Mouse (Mus musculus): ENCODE data around the gene Cacna2d2.

The Cacna2d2 gene

DNA sequence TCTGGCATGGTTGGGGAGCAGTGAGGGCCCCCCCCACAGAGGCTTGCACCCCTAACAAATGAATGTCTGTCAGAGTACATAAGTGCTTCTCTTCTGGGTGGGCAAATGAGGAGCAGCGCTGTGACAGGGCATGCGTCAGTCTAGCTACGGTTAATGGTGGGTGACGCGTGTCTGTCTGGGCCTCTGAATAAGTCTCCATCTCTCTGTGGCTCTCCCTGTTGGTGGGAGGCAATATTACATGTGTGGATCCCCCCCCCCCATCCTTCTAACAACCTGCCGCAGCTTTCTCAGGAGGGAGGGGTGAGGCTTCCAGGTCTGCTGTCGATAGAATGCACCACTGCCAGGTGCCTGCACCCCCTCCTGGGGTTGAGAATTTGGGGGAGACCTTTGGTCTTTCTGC is 3.7 kb downstream of the Cacna2d2 start:
- DNase-seq (ENCODE audit: low read depth, low spot score) = no peak

DNA sequence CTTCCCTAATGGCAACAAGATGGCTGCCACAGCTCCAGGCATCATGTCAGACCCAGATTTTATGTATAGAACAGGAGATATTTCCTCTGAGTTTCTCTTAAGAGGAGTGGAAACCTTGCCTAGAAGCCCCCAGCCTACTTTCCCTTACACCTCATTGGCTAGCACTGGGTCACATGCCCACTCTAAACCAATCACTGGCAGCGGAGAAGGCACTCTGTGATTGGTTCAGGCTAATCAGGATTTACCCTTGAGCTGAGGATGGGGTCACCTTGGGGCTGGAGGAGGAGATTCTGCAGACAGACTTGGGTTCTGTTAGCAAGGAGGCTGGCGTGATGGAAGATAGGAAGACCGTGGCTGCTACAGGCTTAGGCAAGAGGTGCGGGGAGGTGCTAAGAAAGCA is 10.0 kb downstream of the Cacna2d2 start:
- no peak for DNase-seq (ENCODE audit: low read depth, low spot score)

DNA sequence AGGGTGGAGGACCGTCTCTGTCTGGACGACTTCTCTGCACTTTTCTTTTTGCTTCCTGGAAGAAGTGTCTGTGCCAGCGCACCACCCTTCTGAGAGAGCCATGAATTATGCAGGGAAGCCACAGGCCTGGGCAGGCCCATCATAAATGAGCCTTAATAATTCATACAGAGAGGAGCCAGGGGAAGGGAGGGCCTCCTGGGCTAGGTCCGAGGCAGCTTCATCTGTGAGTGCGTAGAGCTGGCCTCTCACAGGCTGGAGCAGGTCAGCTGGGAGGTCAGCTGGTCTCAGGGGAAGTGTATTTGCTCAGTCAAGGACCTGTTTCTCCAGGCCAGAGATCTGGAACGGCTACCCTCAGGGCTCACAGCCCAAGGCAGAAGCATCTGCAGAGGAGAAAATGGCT is 17.7 kb downstream of the Cacna2d2 start:
- no peak for DNase-seq (ENCODE audit: low read depth, low spot score)

DNA sequence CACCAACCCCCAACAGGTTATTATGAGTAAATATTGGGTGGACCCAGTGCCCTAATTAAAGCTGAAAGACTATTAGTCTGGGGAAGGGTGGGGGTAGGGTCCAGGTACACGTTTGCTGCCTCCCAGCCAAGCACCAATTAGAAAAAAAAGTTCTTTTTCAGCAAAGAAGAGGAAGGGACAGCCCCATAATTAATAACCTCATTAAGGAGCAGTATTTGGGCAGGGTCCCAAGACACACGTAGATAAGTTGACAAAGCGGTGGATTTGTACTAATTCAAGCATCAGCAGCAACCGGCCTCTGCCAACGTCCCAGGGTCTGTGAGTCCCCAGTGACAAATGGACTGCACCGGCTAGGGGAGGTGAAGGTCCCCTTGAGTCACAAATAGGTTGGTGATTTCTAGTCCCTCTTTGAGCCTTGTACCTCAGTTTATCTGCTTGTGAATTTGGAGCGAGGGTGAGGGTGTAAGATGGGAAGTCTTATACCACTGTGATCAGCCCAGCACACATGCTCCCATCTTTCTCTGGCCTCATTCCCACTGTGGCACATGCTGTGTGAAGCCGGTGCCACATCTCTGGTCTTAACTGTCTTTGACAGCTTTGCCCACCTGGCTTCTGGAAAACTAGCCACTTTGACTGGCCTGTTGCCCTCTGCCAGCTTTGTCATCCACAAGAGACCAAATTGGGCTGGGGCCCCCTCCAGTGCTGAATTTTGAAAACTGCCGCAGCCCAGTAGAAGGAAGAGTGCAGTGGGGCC is 20.3 kb downstream of the Cacna2d2 start:
- no peak for DNase-seq (ENCODE audit: low read depth, low spot score)

DNA sequence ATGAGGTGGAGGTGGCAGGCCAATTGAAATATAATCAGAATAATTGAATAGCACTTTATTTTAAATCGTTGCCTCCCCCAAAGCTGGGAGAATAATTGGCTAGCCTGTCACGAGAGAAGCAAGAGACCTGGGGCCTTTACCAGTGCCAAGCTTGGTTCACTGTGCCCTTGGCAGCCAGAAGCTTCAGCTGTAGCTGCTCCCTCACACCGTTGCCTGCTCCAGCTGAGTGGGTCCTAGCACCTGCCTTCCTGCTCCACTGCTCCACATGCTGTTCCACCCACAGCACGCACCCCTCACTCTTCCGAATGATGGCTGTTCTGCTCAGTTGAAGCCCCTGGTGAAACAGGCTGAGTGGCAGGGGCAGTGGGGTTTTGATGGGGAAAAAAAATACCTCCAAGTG is 21.5 kb downstream of the Cacna2d2 start:
- no peak for DNase-seq (ENCODE audit: low read depth, low spot score)

DNA sequence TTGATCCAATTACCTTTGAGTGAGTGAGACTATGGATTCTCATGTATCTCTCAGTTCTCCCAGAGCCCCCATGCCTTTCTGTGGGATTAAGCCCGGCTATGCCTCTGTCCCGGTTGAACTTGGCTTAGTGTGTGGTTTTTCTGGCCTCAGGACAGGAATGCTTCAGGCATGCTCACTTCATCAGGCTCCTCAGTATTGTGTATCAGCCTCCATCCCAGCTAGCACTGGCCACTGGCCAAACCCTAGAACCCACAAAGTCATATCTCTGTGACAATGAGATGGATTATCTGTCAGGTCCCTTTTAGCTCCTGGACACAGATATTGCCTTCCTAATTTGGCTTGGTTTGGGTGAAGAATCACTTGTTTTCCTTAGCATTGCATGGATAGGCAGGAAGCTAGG is 23.5 kb downstream of the Cacna2d2 start:
- no peak for DNase-seq (ENCODE audit: low read depth, low spot score)

DNA sequence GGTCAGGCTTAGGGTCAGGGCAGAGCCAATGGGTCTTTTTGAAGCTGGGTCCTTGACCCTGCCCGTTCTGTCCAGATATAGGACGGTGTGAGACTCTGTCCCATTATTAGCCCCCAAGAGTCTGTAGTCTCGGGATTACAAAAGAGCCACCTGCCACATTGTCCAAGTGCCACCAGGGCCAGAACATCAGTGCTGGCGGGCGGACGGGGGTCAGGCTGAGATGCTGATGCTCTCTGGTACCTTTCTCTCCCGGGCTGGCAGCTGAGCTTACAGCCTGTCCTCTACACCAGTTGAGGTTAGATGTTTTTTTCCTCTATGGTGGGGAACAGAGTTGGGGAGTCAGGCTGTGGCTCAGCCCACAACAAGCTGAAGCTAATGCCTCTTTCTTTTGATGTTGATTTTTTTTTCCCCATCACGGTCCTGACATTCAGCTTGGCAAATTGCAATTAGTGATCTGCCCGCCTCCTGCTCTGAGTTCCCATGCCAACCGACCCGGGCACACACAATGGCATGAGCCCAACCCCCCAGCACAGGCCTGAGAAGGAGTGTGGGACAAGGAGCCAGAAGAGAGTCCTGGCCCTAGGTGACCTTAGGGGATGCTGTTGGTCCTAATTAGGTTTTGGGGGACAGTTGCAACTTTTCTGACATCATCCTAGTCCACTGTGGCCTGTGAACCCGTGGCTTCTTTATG is 25.2 kb downstream of the Cacna2d2 start:
- no peak for DNase-seq (ENCODE audit: low read depth, low spot score)

DNA sequence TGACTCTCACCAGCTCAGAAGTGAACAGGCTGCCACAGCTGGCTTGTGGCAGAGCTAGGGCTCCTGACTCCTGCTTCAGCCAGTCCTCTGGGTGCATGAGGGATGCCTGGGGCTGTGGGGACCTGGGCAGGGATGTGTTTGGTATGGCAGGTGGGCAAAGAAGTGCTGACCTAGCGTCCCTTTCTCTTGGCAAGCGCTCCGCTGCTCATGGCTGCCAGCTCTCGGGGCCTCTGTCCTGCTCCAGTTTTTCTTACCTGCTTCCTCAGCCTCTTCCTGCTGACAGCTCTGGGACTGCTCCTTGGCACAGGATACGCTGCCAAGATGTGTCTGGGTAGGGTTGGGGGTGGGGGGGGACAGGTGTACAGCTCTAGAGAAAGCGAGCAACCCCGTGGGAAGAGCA is 28.5 kb downstream of the Cacna2d2 start:
- DNase-seq (ENCODE audit: low read depth, low spot score) = no peak

DNA sequence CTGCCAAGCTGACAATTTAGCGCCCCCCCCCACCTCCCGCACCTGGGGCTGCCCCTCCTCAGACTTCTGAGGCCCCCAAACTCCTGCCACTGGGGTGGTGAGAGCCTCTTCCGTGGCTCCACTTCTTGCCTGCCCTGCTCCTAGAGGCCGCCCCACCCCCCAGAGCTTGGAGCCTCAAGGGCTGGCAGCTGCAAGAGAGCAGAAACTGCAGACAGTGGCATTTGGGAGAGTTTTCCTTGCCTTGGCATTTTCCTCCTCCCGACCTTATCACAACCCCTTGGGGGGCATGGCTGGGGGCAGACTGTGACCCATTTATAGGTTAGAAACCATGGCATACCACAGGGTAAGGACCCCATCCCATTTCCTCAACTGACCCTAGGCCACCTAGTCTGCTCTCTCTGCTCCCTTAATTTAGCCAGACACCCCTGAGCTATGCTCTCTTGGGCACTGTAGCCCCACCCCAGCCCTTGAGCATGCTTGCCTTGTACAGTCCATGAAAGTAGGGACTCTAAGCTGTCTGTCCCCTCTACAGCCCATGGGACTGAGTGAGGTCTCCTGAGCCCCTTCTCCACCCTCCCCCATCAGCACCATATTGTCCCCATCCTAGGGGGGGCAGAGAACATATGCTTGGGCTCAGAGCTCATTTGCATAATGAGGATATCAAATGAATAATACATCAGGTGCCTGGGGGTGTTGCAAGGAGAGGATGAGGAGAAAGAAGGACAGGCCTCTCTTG is 29.2 kb downstream of the Cacna2d2 start:
- DNase-seq (ENCODE audit: low read depth, low spot score) = no peak

DNA sequence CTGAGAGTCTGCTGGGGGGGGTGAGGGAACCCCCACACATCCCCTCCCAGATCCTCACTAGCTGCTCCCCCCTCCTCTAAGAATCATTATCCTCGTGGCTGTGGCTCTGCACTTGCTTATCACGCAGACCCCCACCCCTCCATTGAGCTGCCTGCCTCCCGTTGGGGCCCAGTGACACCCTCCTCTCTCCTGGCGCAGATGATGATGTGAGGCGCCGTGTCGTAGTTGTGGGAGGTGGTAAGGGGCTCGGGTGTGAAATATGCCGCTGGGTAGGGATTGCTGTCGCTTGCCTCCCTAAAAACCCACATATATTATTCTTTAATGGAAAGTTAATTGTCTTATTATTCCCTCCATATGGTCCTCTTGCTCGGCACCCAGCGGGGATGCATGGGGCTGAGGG is 31.0 kb downstream of the Cacna2d2 start:
- no peak for DNase-seq (ENCODE audit: low read depth, low spot score)

DNA sequence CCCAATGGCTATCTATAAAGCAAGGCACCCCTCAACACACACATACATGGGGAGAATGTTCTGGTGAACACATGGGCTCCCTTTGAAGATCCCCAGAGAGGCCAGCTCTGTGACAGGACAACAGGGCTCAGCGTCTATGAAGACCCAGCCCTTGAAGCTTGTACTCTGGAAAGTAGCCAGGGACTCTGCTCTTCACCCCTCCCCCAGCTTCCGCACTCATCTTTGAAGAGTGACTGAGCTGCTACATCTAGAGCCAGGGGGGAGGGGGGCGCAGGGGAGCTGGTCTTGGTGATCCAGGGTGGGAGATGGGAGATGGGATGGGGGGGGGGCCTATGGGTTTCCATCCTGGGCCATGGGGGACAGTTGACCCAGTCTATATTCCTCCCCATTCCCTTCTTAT is 33.1 kb downstream of the Cacna2d2 start:
- DNase-seq (ENCODE audit: low read depth, low spot score) = no peak

DNA sequence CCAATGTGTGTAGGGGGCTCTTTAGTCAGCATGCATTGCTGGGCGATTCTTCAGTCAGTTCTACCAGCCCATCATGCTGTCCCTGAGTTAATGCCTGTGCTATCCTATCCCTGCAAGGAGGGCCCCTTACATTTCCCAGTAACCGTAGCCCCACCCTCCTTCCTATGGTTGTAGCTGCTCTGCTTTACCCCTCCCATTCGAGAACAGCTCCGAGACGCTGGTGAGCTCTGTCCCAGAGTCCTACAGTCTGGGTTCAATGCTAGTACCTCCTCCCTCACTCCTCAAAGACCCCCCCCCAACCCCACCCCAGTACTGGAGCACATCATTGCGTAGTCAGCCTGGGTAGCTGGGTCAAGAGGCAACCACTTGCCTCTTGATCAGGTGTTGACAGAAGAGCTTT is 35.4 kb downstream of the Cacna2d2 start:
- DNase-seq (ENCODE audit: low read depth, low spot score) = no peak

DNA sequence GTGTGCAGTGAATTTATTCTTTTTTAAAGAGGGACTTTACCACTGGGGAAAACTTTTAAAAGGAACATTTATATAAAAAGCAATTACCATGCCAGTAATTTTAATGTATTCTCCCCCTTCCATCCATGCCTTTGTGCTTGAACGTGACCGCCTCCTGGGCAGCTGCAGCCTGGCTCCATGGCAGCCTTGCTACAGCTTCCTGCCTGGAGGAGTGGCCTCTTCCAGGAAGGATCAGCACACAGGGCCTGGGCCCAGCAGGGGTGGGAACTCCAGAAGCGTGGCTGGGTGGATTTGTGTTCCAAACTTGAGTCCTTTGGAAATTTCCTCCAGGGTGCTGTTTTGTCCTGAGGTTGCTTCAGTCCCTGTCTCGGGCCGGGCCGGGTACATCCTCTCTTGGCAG is 35.9 kb downstream of the Cacna2d2 start:
- DNase-seq (ENCODE audit: low read depth, low spot score) = no peak

DNA sequence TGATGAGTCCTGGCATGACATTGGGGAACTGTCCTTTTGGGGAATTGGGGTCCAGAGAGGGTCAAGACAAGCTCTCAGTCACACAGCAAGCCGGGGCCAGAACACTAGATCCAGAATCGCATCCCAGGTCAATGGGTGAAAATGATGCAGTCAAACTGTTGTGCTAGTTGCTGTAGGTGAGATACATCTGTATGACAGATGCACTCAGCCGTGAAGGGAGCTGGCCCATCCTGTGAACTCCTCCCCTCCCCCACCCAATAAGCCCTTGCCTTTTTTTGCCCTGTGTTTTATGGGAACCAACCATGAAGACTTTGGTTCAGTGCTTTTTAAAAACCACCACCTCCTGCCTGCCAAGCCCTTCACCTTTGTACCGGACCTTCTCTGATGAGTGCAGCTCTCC is 43.5 kb downstream of the Cacna2d2 start:
- no peak for DNase-seq (ENCODE audit: low read depth, low spot score)

DNA sequence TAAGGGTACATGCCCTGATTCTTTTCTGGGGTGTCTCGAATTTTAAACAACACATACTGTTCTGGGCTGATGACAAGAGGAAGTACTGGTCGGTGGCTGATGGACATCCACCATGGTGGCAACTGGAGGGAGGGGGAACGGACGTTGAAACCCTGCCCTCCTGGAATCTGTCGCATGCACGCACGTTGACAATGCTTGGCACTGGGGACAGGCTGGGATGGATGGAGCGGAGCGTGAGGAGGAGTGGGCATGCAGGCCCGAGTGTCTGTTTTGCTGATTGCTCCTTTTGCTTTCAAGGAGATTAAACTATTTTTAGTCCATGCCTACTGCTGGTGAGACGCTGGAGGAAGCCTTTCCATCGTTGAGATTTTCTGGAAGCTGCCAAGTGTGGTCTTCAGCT is 43.9 kb downstream of the Cacna2d2 start:
- DNase-seq (ENCODE audit: low read depth, low spot score) = no peak

DNA sequence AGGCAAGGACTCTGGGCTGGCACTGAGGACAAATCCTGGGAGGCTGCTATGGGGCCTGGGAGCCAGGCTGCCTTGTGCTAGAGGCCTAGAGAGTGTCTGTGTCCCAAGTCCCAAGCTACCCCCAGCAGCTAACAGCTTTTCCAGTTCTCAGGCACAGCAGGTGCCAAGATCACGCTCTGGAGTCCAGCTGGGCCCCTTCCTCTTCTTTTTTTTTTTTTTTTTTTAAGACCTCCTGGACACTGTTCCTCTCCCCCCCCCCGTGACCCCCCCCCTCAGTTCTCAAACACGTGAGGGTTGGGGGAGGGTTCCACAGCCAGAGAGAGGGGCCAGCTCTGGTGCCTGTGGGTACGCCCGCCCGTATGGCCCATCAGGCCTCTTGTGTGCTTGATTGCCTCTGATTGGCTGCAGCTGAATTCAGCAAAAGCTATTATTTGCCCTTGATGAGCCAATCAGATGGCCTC is 45.6 kb downstream of the Cacna2d2 start:
- DNase-seq (ENCODE audit: low read depth, low spot score) = no peak

DNA sequence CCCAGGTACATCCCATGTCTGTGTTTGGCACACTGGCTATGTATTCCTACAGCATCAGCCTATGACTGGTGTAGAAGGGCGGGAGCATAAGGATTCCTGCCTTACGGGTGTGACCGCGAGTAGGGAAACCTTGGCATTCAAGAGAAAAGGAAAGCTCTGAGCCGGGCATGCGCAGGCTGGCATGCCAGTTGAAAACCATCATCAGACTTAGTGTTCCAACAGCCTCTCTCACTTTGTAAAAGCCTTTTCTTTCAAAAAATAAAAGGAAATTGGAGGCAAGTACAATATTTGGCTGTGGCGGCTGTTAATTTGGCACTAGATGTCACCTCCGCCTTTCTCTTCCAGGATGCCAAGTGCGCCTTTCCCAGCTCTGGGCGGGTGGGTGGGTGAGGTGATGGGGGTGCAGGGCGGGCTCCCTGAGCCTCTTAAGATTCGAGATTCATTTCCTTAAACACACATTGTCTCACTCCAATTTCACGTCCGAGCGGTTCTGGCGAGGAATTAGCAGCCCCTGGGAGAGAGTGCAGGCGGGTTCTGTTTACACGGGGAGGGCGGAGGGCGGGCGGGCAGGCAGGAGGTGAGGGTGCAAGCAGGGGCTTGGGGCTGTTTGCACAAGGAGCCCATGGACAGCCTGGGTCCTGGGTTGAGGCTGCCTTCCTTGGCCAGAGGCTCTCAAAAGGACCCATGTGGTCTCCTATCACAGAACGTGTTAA is 49.5 kb downstream of the Cacna2d2 start:
- no peak for DNase-seq (ENCODE audit: low read depth, low spot score)

DNA sequence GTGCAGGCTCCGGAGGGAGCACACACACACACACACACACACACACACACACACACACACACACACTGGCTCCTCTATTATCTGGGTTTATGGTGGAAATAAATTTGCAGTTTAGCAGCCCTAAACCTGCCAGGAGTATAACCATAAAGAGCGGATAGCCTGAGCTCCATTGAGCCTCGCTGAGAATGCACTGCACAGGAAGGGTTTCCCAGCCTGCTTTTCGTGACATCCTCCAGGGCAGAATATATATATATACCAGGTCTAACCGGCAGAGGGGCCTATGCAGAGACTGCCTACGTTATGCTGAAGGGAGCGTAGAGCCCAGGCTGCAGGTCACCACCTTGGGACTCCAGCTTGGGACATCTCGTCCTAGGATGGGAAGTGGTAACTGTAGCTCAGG is 52.0 kb downstream of the Cacna2d2 start:
- no peak for DNase-seq (ENCODE audit: low read depth, low spot score)

DNA sequence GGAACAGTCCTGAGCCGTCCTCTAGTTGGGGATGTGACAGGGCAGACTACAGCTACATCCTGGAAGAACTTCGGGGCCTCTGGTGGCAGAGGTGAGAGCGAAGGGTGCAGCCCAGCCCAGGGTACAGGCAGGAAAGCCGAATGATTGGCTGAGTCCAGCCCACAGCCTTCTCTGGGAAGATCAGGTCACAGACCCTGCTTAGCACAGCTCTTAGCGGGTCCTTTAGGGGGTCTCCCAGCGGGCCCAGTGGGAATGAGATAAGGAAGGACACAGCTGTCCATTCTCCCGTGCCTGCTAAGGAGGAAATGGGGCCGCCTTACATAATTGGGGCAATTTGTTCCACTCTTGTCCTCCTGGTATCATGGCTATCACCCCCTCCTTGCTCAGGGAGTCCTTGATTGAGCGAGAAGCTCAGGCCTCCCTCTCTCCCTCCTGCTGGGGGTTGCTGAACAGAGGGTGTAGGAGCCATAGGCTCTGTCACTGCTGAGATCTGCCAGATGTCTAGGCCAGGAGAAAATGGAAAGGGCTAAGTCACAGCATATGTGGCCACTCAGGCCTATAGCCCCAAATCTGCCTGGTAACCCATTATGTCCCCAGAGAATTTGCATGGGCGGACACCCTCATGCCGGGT is 52.6 kb downstream of the Cacna2d2 start:
- DNase-seq (ENCODE audit: low read depth, low spot score) = no peak

DNA sequence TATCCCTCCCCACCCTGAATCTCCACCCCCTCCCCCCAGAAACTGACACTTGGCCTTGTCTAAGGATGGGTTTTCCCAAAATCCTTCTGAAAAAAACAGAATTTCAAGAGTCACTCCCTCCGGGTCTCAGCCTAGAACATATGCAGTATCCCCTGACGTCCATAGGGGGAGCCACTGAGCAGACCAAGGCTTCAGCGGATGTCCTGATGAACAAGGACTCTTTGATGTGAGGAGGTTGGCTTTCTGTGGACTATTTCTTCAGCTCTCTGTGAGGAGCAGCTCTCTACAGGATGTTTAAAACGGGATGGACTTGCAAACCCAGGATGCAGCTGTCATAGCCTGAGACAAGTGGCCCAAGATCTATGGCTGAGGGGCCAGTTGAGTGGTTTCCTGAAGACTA is 53.1 kb downstream of the Cacna2d2 start:
- DNase-seq (ENCODE audit: low read depth, low spot score) = no peak

DNA sequence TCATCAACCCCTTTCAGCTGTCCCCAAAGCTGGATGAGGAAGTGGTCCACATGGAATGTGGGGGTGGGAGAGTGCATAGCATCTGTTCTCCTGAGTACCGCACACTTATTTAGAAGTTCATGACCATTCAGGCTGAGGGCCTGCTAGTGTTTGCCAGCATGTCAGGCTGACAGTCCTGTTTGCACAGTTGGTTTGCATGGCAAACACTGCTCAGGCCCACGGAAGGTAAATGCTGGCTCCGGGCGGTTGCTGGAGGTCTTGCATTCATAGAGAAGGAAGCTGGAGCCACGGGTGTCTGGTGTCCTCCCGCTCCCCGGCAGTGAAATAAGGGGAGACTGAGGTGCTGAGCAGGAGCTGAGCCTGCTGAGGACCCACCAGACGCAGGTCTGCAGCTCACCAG is 53.7 kb downstream of the Cacna2d2 start:
- DNase-seq (ENCODE audit: low read depth, low spot score) = no peak

DNA sequence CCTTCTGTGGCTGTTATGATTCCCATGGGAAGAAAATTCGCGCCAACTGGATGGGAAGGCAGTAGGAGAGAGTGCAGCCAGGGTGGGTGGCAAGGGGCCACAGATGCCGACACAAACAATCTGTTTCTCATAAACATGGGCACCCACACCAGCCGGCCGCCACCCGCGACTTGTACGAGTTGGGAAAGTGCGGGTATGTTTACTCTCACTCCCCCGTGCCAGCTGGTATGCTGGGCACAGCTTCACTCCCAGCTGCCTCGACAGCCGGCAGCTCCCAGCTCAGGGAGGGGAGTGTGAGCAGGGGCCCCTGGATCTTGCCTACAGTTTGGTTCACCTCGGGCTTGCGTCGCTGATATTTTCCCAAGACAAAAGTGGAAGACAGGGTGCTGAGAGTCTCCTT is 57.3 kb downstream of the Cacna2d2 start:
- no peak for DNase-seq (ENCODE audit: low read depth, low spot score)

All from embryo, embryonic 11.5 days (tissue).